Mouse (Mus musculus): ENCODE results near the gene Sri.

DNA sequence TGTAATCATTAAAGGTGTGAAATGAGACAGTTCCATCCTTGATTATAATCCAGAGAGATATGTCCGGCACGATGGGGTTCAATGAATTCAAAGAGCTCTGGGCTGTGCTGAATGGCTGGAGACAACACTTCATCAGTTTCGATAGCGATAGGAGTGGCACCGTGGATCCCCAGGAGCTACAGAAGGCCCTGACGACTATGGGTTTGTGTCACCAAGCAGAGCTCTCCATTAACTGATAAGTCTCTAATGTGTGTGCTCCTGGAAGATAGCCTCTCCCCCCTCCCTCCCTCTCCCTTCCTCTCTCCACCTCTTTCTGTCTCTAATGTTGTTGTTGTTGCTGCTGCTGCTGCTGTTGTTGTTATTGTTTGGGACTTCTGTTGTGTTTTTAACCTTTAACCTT lies 17.3 kb downstream of the Sri start:
- TF ChIP-seq CTCF (IDR thresholded peaks at IDR 0.05; ENCODE audit: low read depth, low read length) = no peak
- TF ChIP-seq POLR2A (IDR thresholded peaks at IDR 0.05; ENCODE audit: extremely low read depth, insufficient read depth, low read length) = no peak
